Mouse (Mus musculus): ENCODE data around the gene Vmn1r189. TPM values are rescaled to one million over a fixed set of nuclear protein-coding genes. Genes with fewer than 3 reads are reported as not detected.

Vmn1r189 gene
- not detected in 2 replicates for polyA plus RNA-seq (2012; rRNA removed)

GRCm38 (mm10) chr13:22105724-22106123, at the start of gene Vmn1r189:
TSS of gene Vmn1r189 (minus strand) at chr13:22105824.

GRCm38 (mm10) chr13:22084140-22084539, 21.5 kb downstream of the Vmn1r189 start, which contains the start of gene Vmn1r188:
TSS of gene Vmn1r188 (plus strand) at chr13:22084440.

Other genes with a start within 250 kb of the Vmn1r189 start
- gene Zfp184, start 160.7 kb downstream of the Vmn1r189 start, polyA plus RNA-seq (2012; rRNA removed), result 0.03 TPM in 1 of 2 replicates, not detected in the other
- not detected in 2 replicates for gene Pom121l2, start 124.6 kb downstream of the Vmn1r189 start, polyA plus RNA-seq (2012; rRNA removed)
- gene Prss16, start 96.1 kb downstream of the Vmn1r189 start, polyA plus RNA-seq (2012; rRNA removed), result 0.22 and 0.48 TPM in 2 replicates
- 5.9 and 12.0 TPM in 2 replicates for gene Hist1h2ah, start 70.3 kb downstream of the Vmn1r189 start, polyA plus RNA-seq (2012; rRNA removed)
- gene Hist1h2bk, start 70.0 kb downstream of the Vmn1r189 start, polyA plus RNA-seq (2012; rRNA removed), result 9.0 and 9.2 TPM in 2 replicates
- gene Hist1h4i, start 64.5 kb downstream of the Vmn1r189 start, polyA plus RNA-seq (2012; rRNA removed), result 1.7 and 4.4 TPM in 2 replicates
- 1.6 and 2.8 TPM in 2 replicates for gene Hist1h2ag, start 62.9 kb downstream of the Vmn1r189 start, polyA plus RNA-seq (2012; rRNA removed)
- 3.4 and 3.7 TPM in 2 replicates for gene Hist1h2bj, start 62.6 kb downstream of the Vmn1r189 start, polyA plus RNA-seq (2012; rRNA removed)
- gene Vmn1r188, start 21.4 kb downstream of the Vmn1r189 start, polyA plus RNA-seq (2012; rRNA removed), result not detected in 2 replicates
- not detected in 2 replicates for gene Vmn1r191, start 78.1 kb upstream of the Vmn1r189 start, polyA plus RNA-seq (2012; rRNA removed)
- gene Vmn1r192, start 85.3 kb upstream of the Vmn1r189 start, polyA plus RNA-seq (2012; rRNA removed), result not detected in 2 replicates
- gene Vmn1r193, start 117.3 kb upstream of the Vmn1r189 start, polyA plus RNA-seq (2012; rRNA removed), result not detected in 2 replicates
- gene Vmn1r194, start 138.4 kb upstream of the Vmn1r189 start, polyA plus RNA-seq (2012; rRNA removed), result not detected in 2 replicates
- gene Vmn1r195, start 164.7 kb upstream of the Vmn1r189 start, polyA plus RNA-seq (2012; rRNA removed), result not detected in 2 replicates
- not detected in 2 replicates for gene Vmn1r196, start 184.1 kb upstream of the Vmn1r189 start, polyA plus RNA-seq (2012; rRNA removed)
- gene Vmn1r197, start 218.8 kb upstream of the Vmn1r189 start, polyA plus RNA-seq (2012; rRNA removed), result not detected in 2 replicates
- not detected in 2 replicates for gene Vmn1r198, start 244.5 kb upstream of the Vmn1r189 start, polyA plus RNA-seq (2012; rRNA removed)